Mouse (Mus musculus) retina, postnatal 7 days (tissue): Measurements from ENCODE around the gene Krt14.

ENCODE experiments used
- DNase-seq: peaks from one replicate; pipeline ENCODE4 v3.0.0-alpha.2; 2012; ENCODE audit warnings: low read depth, low spot score

Krt14 gene

GRCm38 (mm10) chr11:100164392-100164791, 43.0 kb downstream of the Krt14 start:
- no peak for DNase-seq

GRCm38 (mm10) chr11:100157908-100158477, 49.4 kb downstream of the Krt14 start:
- DNase-seq: no peak

- DNase-seq: no peak
Observed at GRCm38 (mm10) chr11:100157331-100157730, 50.0 kb downstream of the Krt14 start.

GRCm38 (mm10) chr11:100155497-100156255, 51.7 kb downstream of the Krt14 start:
- no peak for DNase-seq
